ENCODE assay signal across 9 mouse cellular contexts in genomic region chr6:84093473-84093872, GRCm38 (mm10).
DNase-seq lines count a peak whose midpoint lies in the region; ATAC-seq and TF ChIP-seq lines count a peak whose summit lies in the region.
"Had no signal": no experiment of that assay in that cellular context is flagged by ENCODE, and none has a peak within 500 bp of the region (broad histone marks: within the 10 kb centered on the region; RNA-seq: fewer than 3 reads in every experiment).

No protein-coding gene starts in this region.

- 22% methylated on average over 4 of the region's 4 CpGs for WGBS in liver, postnatal 0 days (ENCODE audit: insufficient replicate concordance)
- 29% methylated on average over 4 of the region's 4 CpGs for WGBS in liver, embryonic 11.5 days
- 30% methylated on average over 4 of the region's 4 CpGs for WGBS in forebrain, embryonic 12.5 days
- WGBS in midbrain, embryonic 16.5 days, result 20% methylated on average over 4 of the region's 4 CpGs

- no peak for TF ChIP-seq EP300 in liver, postnatal 0 days (IDR thresholded peaks at IDR 0.05; ENCODE audit: low read depth)

- no peak overlapping the region for H3K4me3 ChIP-seq in liver, postnatal 0 days (ENCODE audit: low read depth, low read length)
- no peak overlapping the region for H3K4me3 ChIP-seq in liver, embryonic 11.5 days (ENCODE audit: low read depth, low read length)
- no peak overlapping the region for H3K4me3 ChIP-seq in forebrain, embryonic 12.5 days (replicated peaks)
- H3K4me3 ChIP-seq in midbrain, embryonic 16.5 days (ENCODE audit: low read depth, low read length), result no peak overlapping the region
- H3K4me3 ChIP-seq: myocyte had no signal

- no peak overlapping the region for H3K9ac ChIP-seq in liver, postnatal 0 days (replicated peaks)
- H3K9ac ChIP-seq in liver, embryonic 11.5 days (ENCODE audit: low read depth, low read length), result no peak overlapping the region
- H3K9ac ChIP-seq in forebrain, embryonic 12.5 days, result no peak overlapping the region
- H3K9ac ChIP-seq in midbrain, embryonic 16.5 days (ENCODE audit: low read depth, low read length), result no peak overlapping the region

- H3K9me3 ChIP-seq in liver, postnatal 0 days (ENCODE audit: low read length), result no peaks in the 10 kb centered on the region
- no peaks in the 10 kb centered on the region for H3K9me3 ChIP-seq in liver, embryonic 11.5 days (ENCODE audit: control insufficient read depth, low read length)
- H3K9me3 ChIP-seq in forebrain, embryonic 12.5 days, result 0 out of 2 replicates have a peak, but pooled peaks cover 2% of the 10 kb centered on the region
- peaks cover 4% of the 10 kb centered on the region; the same call in 1 of the 2 replicates for H3K9me3 ChIP-seq in midbrain, embryonic 16.5 days (replicated peaks; ENCODE audit: control insufficient read depth, low read length, poor library complexity, severe bottlenecking)

- no peak overlapping the region for H3K27ac ChIP-seq in liver, postnatal 0 days (ENCODE audit: low read depth)
- H3K27ac ChIP-seq in liver, embryonic 11.5 days (ENCODE audit: low read depth, low read length), result no peak overlapping the region
- H3K27ac ChIP-seq in forebrain, embryonic 12.5 days, result no peak overlapping the region
- H3K27ac ChIP-seq in midbrain, embryonic 16.5 days (ENCODE audit: low read length), result no peak overlapping the region

- peak; percentile 69 for TF ChIP-seq CTCF in liver, postnatal 0 days (IDR thresholded peaks at IDR 0.05; ENCODE audit: low read depth)

- no peaks in the 10 kb centered on the region for H3K27me3 ChIP-seq in liver, postnatal 0 days (ENCODE audit: insufficient read depth, low read length)
- no peaks in the 10 kb centered on the region for H3K27me3 ChIP-seq in liver, embryonic 11.5 days (replicated peaks; ENCODE audit: control insufficient read depth, insufficient read depth, low read length)
- peaks cover 3% of the 10 kb centered on the region; the same call in 1 of the 2 replicates for H3K27me3 ChIP-seq in forebrain, embryonic 12.5 days
- no peaks in the 10 kb centered on the region for H3K27me3 ChIP-seq in midbrain, embryonic 16.5 days (ENCODE audit: control insufficient read depth, insufficient read depth, low read depth, low read length)

- no peak overlapping the region for H3K4me2 ChIP-seq in liver, postnatal 0 days (ENCODE audit: low read depth, low read length)
- no peak overlapping the region for H3K4me2 ChIP-seq in liver, embryonic 11.5 days
- no peak overlapping the region for H3K4me2 ChIP-seq in forebrain, embryonic 12.5 days
- H3K4me2 ChIP-seq in midbrain, embryonic 16.5 days (ENCODE audit: low read length), result no peak overlapping the region

- no peaks in the 10 kb centered on the region for H3K4me1 ChIP-seq in liver, postnatal 0 days (ENCODE audit: insufficient read depth)
- H3K4me1 ChIP-seq in liver, embryonic 11.5 days (replicated peaks; ENCODE audit: control insufficient read depth, insufficient read depth, low read length), result no peaks in the 10 kb centered on the region
- H3K4me1 ChIP-seq in forebrain, embryonic 12.5 days, result no peaks in the 10 kb centered on the region
- no peaks in the 10 kb centered on the region for H3K4me1 ChIP-seq in midbrain, embryonic 16.5 days (ENCODE audit: control insufficient read depth, insufficient read depth, low read length)

- no peak for DNase-seq in liver, postnatal 0 days
- DNase-seq in liver, embryonic 11.5 days (ENCODE audit: low spot score), result no peak
- DNase-seq in c-Kit-positive CD71-negative TER-119-negative erythroid progenitor cells, embryonic 14.5 days (ENCODE audit: low read depth), result peak; percentile 29
- DNase-seq in layer of hippocampus, adult 11-12 months (ENCODE audit: low spot score), result peak; percentile 52
- DNase-seq in thymus, postnatal 4 days, result peak; percentile 63

- H3K36me3 ChIP-seq in liver, postnatal 0 days (replicated peaks; ENCODE audit: insufficient read depth, low read length), result no peaks in the 10 kb centered on the region
- H3K36me3 ChIP-seq in liver, embryonic 11.5 days (ENCODE audit: control insufficient read depth, insufficient read depth, low read length), result no peaks in the 10 kb centered on the region
- H3K36me3 ChIP-seq in forebrain, embryonic 12.5 days (replicated peaks), result no peaks in the 10 kb centered on the region
- H3K36me3 ChIP-seq in midbrain, embryonic 16.5 days (ENCODE audit: control insufficient read depth, insufficient read depth, low read length), result no peaks in the 10 kb centered on the region

- no peak for ATAC-seq in liver, postnatal 0 days
- no peak for ATAC-seq in liver, embryonic 11.5 days (replicated peaks; ENCODE audit: low FRiP score)
- ATAC-seq in forebrain, embryonic 12.5 days (ENCODE audit: low FRiP score), result peak; percentile 61; the same call in 1 of the 2 replicates
- ATAC-seq in midbrain, embryonic 16.5 days, result peak; percentile 58; the same call in 1 of the 2 replicates
- ATAC-seq in monocyte, adult 5-6 weeks (replicated peaks; ENCODE audit: insufficient number of reproducible peaks, low FRiP score, low TSS enrichment, poor library complexity, severe bottlenecking), result no peak

Comparison
In these comparisons a context has a peak if more than half of its experiments do, and no peak if none do; other contexts are left out.
1. ATAC-seq: peak in forebrain, embryonic 12.5 days (single experiment) and midbrain, embryonic 16.5 days (single experiment); none in liver, postnatal 0 days (single experiment), liver, embryonic 11.5 days (single experiment) and monocyte, adult 5-6 weeks (single experiment).
2. DNase-seq: peak in c-Kit-positive CD71-negative TER-119-negative erythroid progenitor cells, embryonic 14.5 days (single experiment), layer of hippocampus, adult 11-12 months (single experiment) and thymus, postnatal 4 days (single experiment); none in liver, postnatal 0 days (single experiment) and liver, embryonic 11.5 days (single experiment).